Mouse (Mus musculus): Measurements from ENCODE around the gene Thop1. TPM values are rescaled to one million over a fixed set of nuclear protein-coding genes. Genes with fewer than 3 reads are reported as not detected.

The Thop1 gene
- total RNA-seq, 1 experiment from 2014 or later: 24.8 TPM

- no peak for ATAC-seq (replicated peaks in 1 of 2; ENCODE audit: insufficient read depth in 1 of 2, low FRiP score in 2 of 2, low TSS enrichment in 1 of 2, low read depth in 1 of 2, poor library complexity in 2 of 2, severe bottlenecking in 2 of 2)
Observed at GRCm38 (mm10) chr10:81087021-81087420, 17.2 kb downstream of the Thop1 start.

- no peak for ATAC-seq (replicated peaks in 1 of 2; ENCODE audit: insufficient read depth in 1 of 2, low FRiP score in 2 of 2, low TSS enrichment in 1 of 2, low read depth in 1 of 2, poor library complexity in 2 of 2, severe bottlenecking in 2 of 2)
Observed at GRCm38 (mm10) chr10:81089216-81089615, 19.4 kb downstream of the Thop1 start.

GRCm38 (mm10) chr10:81090621-81091020 lies 20.8 kb downstream of the Thop1 start:
- no peak for ATAC-seq (replicated peaks in 1 of 2; ENCODE audit: insufficient read depth in 1 of 2, low FRiP score in 2 of 2, low TSS enrichment in 1 of 2, low read depth in 1 of 2, poor library complexity in 2 of 2, severe bottlenecking in 2 of 2)

GRCm38 (mm10) chr10:81092465-81093250 lies 22.8 kb downstream of the Thop1 start:
- no peak for ATAC-seq (replicated peaks in 1 of 2; ENCODE audit: insufficient read depth in 1 of 2, low FRiP score in 2 of 2, low TSS enrichment in 1 of 2, low read depth in 1 of 2, poor library complexity in 2 of 2, severe bottlenecking in 2 of 2)

GRCm38 (mm10) chr10:81094931-81095678 lies 25.3 kb downstream of the Thop1 start:
- no peak for ATAC-seq (replicated peaks in 1 of 2; ENCODE audit: insufficient read depth in 1 of 2, low FRiP score in 2 of 2, low TSS enrichment in 1 of 2, low read depth in 1 of 2, poor library complexity in 2 of 2, severe bottlenecking in 2 of 2)

- ATAC-seq (replicated peaks in 1 of 2; ENCODE audit: insufficient read depth in 1 of 2, low FRiP score in 2 of 2, low TSS enrichment in 1 of 2, low read depth in 1 of 2, poor library complexity in 2 of 2, severe bottlenecking in 2 of 2): peak; percentile 86 to 92
Observed at GRCm38 (mm10) chr10:81105565-81106112, 35.8 kb downstream of the Thop1 start, which contains the start of gene Map2k2. Map2k2 (plus strand) TSS chr10:81105915.

- peak; percentile 57 to 61 for ATAC-seq (replicated peaks in 1 of 2; ENCODE audit: insufficient read depth in 1 of 2, low FRiP score in 2 of 2, low TSS enrichment in 1 of 2, low read depth in 1 of 2, poor library complexity in 2 of 2, severe bottlenecking in 2 of 2)
Observed at GRCm38 (mm10) chr10:81106113-81106721, 36.4 kb downstream of the Thop1 start.

- no peak for ATAC-seq (replicated peaks in 1 of 2; ENCODE audit: insufficient read depth in 1 of 2, low FRiP score in 2 of 2, low TSS enrichment in 1 of 2, low read depth in 1 of 2, poor library complexity in 2 of 2, severe bottlenecking in 2 of 2)
Observed at GRCm38 (mm10) chr10:81112946-81113345, 43.1 kb downstream of the Thop1 start.

- ATAC-seq (replicated peaks in 1 of 2; ENCODE audit: insufficient read depth in 1 of 2, low FRiP score in 2 of 2, low TSS enrichment in 1 of 2, low read depth in 1 of 2, poor library complexity in 2 of 2, severe bottlenecking in 2 of 2): no peak
Observed at GRCm38 (mm10) chr10:81119625-81120024, 49.8 kb downstream of the Thop1 start.

GRCm38 (mm10) chr10:81120650-81121049 lies 50.8 kb downstream of the Thop1 start:
- ATAC-seq (replicated peaks in 1 of 2; ENCODE audit: insufficient read depth in 1 of 2, low FRiP score in 2 of 2, low TSS enrichment in 1 of 2, low read depth in 1 of 2, poor library complexity in 2 of 2, severe bottlenecking in 2 of 2): no peak

- no peak for ATAC-seq (replicated peaks in 1 of 2; ENCODE audit: insufficient read depth in 1 of 2, low FRiP score in 2 of 2, low TSS enrichment in 1 of 2, low read depth in 1 of 2, poor library complexity in 2 of 2, severe bottlenecking in 2 of 2)
Observed at GRCm38 (mm10) chr10:81122889-81123288, 53.1 kb downstream of the Thop1 start.

GRCm38 (mm10) chr10:81123500-81123899 lies 53.7 kb downstream of the Thop1 start:
- no peak for ATAC-seq (replicated peaks in 1 of 2; ENCODE audit: insufficient read depth in 1 of 2, low FRiP score in 2 of 2, low TSS enrichment in 1 of 2, low read depth in 1 of 2, poor library complexity in 2 of 2, severe bottlenecking in 2 of 2)

Other genes starting within 250 kb of the Thop1 start
- 154 and 289 TPM in 2 replicates for gene Oaz1, start 243.4 kb upstream of the Thop1 start, total RNA-seq (2017)
- 0.30 TPM in 1 of 2 replicates, not detected in the other for gene Lingo3, start 226.0 kb upstream of the Thop1 start, total RNA-seq (2017)
- gene Lsm7, start 214.8 kb upstream of the Thop1 start, total RNA-seq (2017): 202 and 278 TPM in 2 replicates
- gene Sppl2b, start 214.8 kb upstream of the Thop1 start, total RNA-seq (2017): 14.1 and 30.1 TPM in 2 replicates
- not detected in 2 replicates for gene Tmprss9, start 198.2 kb upstream of the Thop1 start, total RNA-seq (2017)
- gene Timm13, start 169.1 kb upstream of the Thop1 start, total RNA-seq (2017): 22.3 and 48.7 TPM in 2 replicates
- gene Lmnb2, start 151.8 kb upstream of the Thop1 start, total RNA-seq (2017): 34.0 and 35.9 TPM in 2 replicates
- 24.2 and 25.4 TPM in 2 replicates for gene Gadd45b, start 140.0 kb upstream of the Thop1 start, total RNA-seq (2017)
- gene Gng7, start 55.1 kb upstream of the Thop1 start, total RNA-seq (2017): 0.50 and 0.75 TPM in 2 replicates
- not detected in 2 replicates for gene Diras1, start 44.4 kb upstream of the Thop1 start, total RNA-seq (2017)
- 6.9 and 7.2 TPM in 2 replicates for gene Slc39a3, start 32.6 kb upstream of the Thop1 start, total RNA-seq (2017)
- gene Sgta, start 9.9 kb upstream of the Thop1 start, total RNA-seq (2017): 34.3 and 39.1 TPM in 2 replicates
- gene Creb3l3, start 28.8 kb downstream of the Thop1 start, total RNA-seq (2017): 1.4 TPM in 1 of 2 replicates, not detected in the other
- 29.8 and 55.8 TPM in 2 replicates for gene Map2k2, start 35.9 kb downstream of the Thop1 start, total RNA-seq (2017)
- 7.4 and 13.0 TPM in 2 replicates for gene Zbtb7a, start 65.2 kb downstream of the Thop1 start, total RNA-seq (2017)
- 7.3 and 8.7 TPM in 2 replicates for gene Pias4, start 97.9 kb downstream of the Thop1 start, total RNA-seq (2017)
- 1,714 and 1,773 TPM in 2 replicates for gene Eef2, start 106.6 kb downstream of the Thop1 start, total RNA-seq (2017)
- 29.9 and 30.6 TPM in 2 replicates for gene Dapk3, start 113.0 kb downstream of the Thop1 start, total RNA-seq (2017)
- not detected in 2 replicates for gene 4930442H23Rik, start 113.8 kb downstream of the Thop1 start, total RNA-seq (2017)
- gene Nmrk2, start 132.0 kb downstream of the Thop1 start, total RNA-seq (2017): not detected in 2 replicates
- not detected in 2 replicates for gene Atcay, start 160.8 kb downstream of the Thop1 start, total RNA-seq (2017)
- gene Zfr2, start 163.1 kb downstream of the Thop1 start, total RNA-seq (2017): 0.65 and 6.8 TPM in 2 replicates
- gene Matk, start 182.9 kb downstream of the Thop1 start, total RNA-seq (2017): 27.9 and 30.8 TPM in 2 replicates
- gene Mrpl54, start 196.9 kb downstream of the Thop1 start, total RNA-seq (2017): 125 and 132 TPM in 2 replicates
- gene Apba3, start 196.9 kb downstream of the Thop1 start, total RNA-seq (2017): 10.5 and 21.6 TPM in 2 replicates
- 4.6 and 10.4 TPM in 2 replicates for gene Tjp3, start 221.5 kb downstream of the Thop1 start, total RNA-seq (2017)
- gene Pip5k1c, start 222.9 kb downstream of the Thop1 start, total RNA-seq (2017): 48.8 and 67.1 TPM in 2 replicates

Measured in hematopoietic stem cell, adult 5-6 weeks (primary cell).